Mouse (Mus musculus) MEL (cell line): Measurements from ENCODE around the gene Atp8b2. TPM values are rescaled to one million over a fixed set of nuclear protein-coding genes. Genes with fewer than 3 reads are reported as not detected.

Source experiments
- DNase-seq: peaks from one replicate; pipeline ENCODE4 v3.0.0; 2011; ENCODE audit warnings: low read depth, low spot score
- H3K27ac ChIP-seq: 2 replicates; pipeline ENCODE4 v1.5.1; 2012; ENCODE audit warnings: low read depth, mild to moderate bottlenecking, control low read depth, low read length, moderate library complexity; ENCODE audit not compliant: control insufficient read depth
- H3K27me3 ChIP-seq, 2 experiments: fragments of 150-350 bp in 1 of 2; sonication (generic) in 1 of 2; 2 replicates each; pipeline ENCODE4 v1.6.1; 2012; ENCODE audit warnings: low read length in 2 of 2, mild to moderate bottlenecking in 2 of 2, improper control_type of control experiment in 1 of 2, moderate library complexity in 1 of 2; ENCODE audit not compliant: insufficient read depth in 2 of 2, control insufficient read depth in 1 of 2
- H3K36me3 ChIP-seq, 2 experiments: 2 replicates each; pipeline ENCODE4 v1.6.1; 2012 to 2014; ENCODE audit warnings: low read length in 2 of 2, improper control_type of control experiment in 1 of 2, inconsistent platforms in 1 of 2, mild to moderate bottlenecking in 1 of 2; ENCODE audit not compliant: insufficient read depth in 2 of 2, control insufficient read depth in 1 of 2
- H3K4me1 ChIP-seq, 2 experiments: fragments of 150-350 bp in 1 of 2; sonication (generic) in 1 of 2; 2 replicates each; pipeline ENCODE4 v1.6.1; 2012; ENCODE audit warnings: low read length in 2 of 2, improper control_type of control experiment in 1 of 2, mild to moderate bottlenecking in 1 of 2; ENCODE audit not compliant: insufficient read depth in 2 of 2, control insufficient read depth in 1 of 2
- H3K4me3 ChIP-seq, 2 experiments: fragments of 150-350 bp in 1 of 2; sonication (generic) in 1 of 2; 2 replicates each; pipeline ENCODE4 v1.5.1; 2012; ENCODE audit warnings: low read depth in 2 of 2, low read length in 2 of 2, mild to moderate bottlenecking in 2 of 2, moderate library complexity in 2 of 2, control low read depth in 1 of 2, improper control_type of control experiment in 1 of 2; ENCODE audit not compliant: control insufficient read depth in 1 of 2, insufficient read depth in 1 of 2
- H3K79me2 ChIP-seq: 2 replicates; pipeline ENCODE4 v1.6.1; 2012; ENCODE audit warnings: mild to moderate bottlenecking, low read length, moderate library complexity; ENCODE audit not compliant: control insufficient read depth, poor library complexity, insufficient read depth
- H3K9ac ChIP-seq: 2 replicates; pipeline ENCODE4 v1.6.1; 2012; ENCODE audit warnings: low read depth, mild to moderate bottlenecking, control low read depth, low read length, moderate library complexity; ENCODE audit not compliant: control insufficient read depth, poor library complexity, severe bottlenecking
- H3K9me3 ChIP-seq: fragments of 150-350 bp; sonication (generic); replicated peaks from 2 replicates; pipeline ENCODE4 v1.6.1; 2012; ENCODE audit warnings: mild to moderate bottlenecking, low read length, improper control_type of control experiment, moderate library complexity; ENCODE audit not compliant: insufficient read depth
- BHLHE40 ChIP-seq: IDR thresholded peaks from 2 replicates; pipeline ENCODE4 v1.6.1; 2012; ENCODE audit warnings: low read depth, mild to moderate bottlenecking, inconsistent platforms, low read length, improper control_type of control experiment, borderline replicate concordance
- CHD1 ChIP-seq: IDR thresholded peaks from 2 replicates; pipeline ENCODE4 v1.6.1; 2012; ENCODE audit warnings: low read depth, mild to moderate bottlenecking, inconsistent platforms, low read length, improper control_type of control experiment
- E2F4 ChIP-seq: IDR thresholded peaks from 2 replicates; pipeline ENCODE4 v1.6.1; 2011; ENCODE audit warnings: low read depth, low read length, improper control_type of control experiment, borderline replicate concordance
- ELF1 ChIP-seq: IDR thresholded peaks from 2 replicates; pipeline ENCODE4 v1.6.1; 2014; ENCODE audit warnings: low read depth, mild to moderate bottlenecking, inconsistent platforms, low read length, improper control_type of control experiment, moderate library complexity
- ETS1 ChIP-seq: IDR thresholded peaks from 2 replicates; pipeline ENCODE4 v1.6.1; 2012; ENCODE audit warnings: low read depth, mild to moderate bottlenecking, inconsistent platforms, low read length, improper control_type of control experiment, moderate library complexity
- GABPA ChIP-seq: IDR thresholded peaks from 2 replicates; pipeline ENCODE4 v1.6.1; 2012; ENCODE audit warnings: low read depth, mild to moderate bottlenecking, inconsistent platforms, low read length, improper control_type of control experiment, moderate library complexity
- GATA1 ChIP-seq: IDR thresholded peaks from 2 replicates; pipeline ENCODE4 v1.6.1; 2011; ENCODE audit warnings: low read depth, low read length, improper control_type of control experiment
- MAFK ChIP-seq: IDR thresholded peaks from 2 replicates; pipeline ENCODE4 v1.6.1; 2011; ENCODE audit warnings: low read depth, mild to moderate bottlenecking, low read length, improper control_type of control experiment, borderline replicate concordance
- MAX ChIP-seq: IDR thresholded peaks from 2 replicates; pipeline ENCODE4 v1.6.1; 2011; ENCODE audit warnings: low read length, improper control_type of control experiment
- MAZ ChIP-seq: IDR thresholded peaks from 2 replicates; pipeline ENCODE4 v1.6.1; 2012; ENCODE audit warnings: low read depth, mild to moderate bottlenecking, inconsistent platforms, low read length, improper control_type of control experiment
- MEF2A ChIP-seq: IDR thresholded peaks from 2 replicates; pipeline ENCODE4 v1.6.1; 2014; ENCODE audit warnings: low read depth, mild to moderate bottlenecking, inconsistent platforms, low read length, improper control_type of control experiment; ENCODE audit not compliant: poor library complexity, insufficient replicate concordance, severe bottlenecking; ENCODE audit errors: extremely low read depth
- NELFE ChIP-seq: IDR thresholded peaks from 2 replicates; pipeline ENCODE4 v1.6.1; 2011; ENCODE audit warnings: low read depth, low read length, improper control_type of control experiment
- NRF1 ChIP-seq: IDR thresholded peaks from 2 replicates; pipeline ENCODE4 v1.6.1; 2014; ENCODE audit warnings: low read depth, mild to moderate bottlenecking, inconsistent platforms, low read length, improper control_type of control experiment, moderate library complexity; ENCODE audit not compliant: poor library complexity, insufficient read depth, severe bottlenecking
- POLR2AphosphoS2 ChIP-seq: IDR thresholded peaks from 2 replicates; pipeline ENCODE4 v1.6.1; 2011; ENCODE audit warnings: low read length, improper control_type of control experiment
- POLR2AphosphoS5 ChIP-seq: IDR thresholded peaks from 2 replicates; pipeline ENCODE4 v1.6.1; 2012; ENCODE audit warnings: low read depth, borderline replicate concordance, mild to moderate bottlenecking, inconsistent platforms, low read length, moderate library complexity, mixed read lengths
- RAD21 ChIP-seq: IDR thresholded peaks from 2 replicates; pipeline ENCODE4 v1.6.1; 2011; ENCODE audit warnings: mild to moderate bottlenecking, low read depth, low read length, improper control_type of control experiment
- SIN3A ChIP-seq: IDR thresholded peaks from 2 replicates; pipeline ENCODE4 v1.6.1; 2012; ENCODE audit warnings: low read length, improper control_type of control experiment, inconsistent platforms
- SMC3 ChIP-seq: IDR thresholded peaks from 2 replicates; pipeline ENCODE4 v1.6.1; 2011; ENCODE audit warnings: low read depth, low read length, improper control_type of control experiment
- TAL1 ChIP-seq: IDR thresholded peaks from 2 replicates; pipeline ENCODE4 v1.6.1; 2012; ENCODE audit warnings: mild to moderate bottlenecking, inconsistent platforms, low read length, moderate library complexity, mixed read lengths
- TCF12 ChIP-seq: IDR thresholded peaks from 2 replicates; pipeline ENCODE4 v1.6.1; 2014; ENCODE audit warnings: low read depth, mild to moderate bottlenecking, inconsistent platforms, low read length, improper control_type of control experiment, moderate library complexity
- UBTF ChIP-seq: IDR thresholded peaks from 2 replicates; pipeline ENCODE4 v1.6.1; 2012; ENCODE audit warnings: low read depth, mild to moderate bottlenecking, inconsistent platforms, low read length, improper control_type of control experiment, moderate library complexity, borderline replicate concordance; ENCODE audit not compliant: insufficient read depth
- ZKSCAN1 ChIP-seq: IDR thresholded peaks from 2 replicates; pipeline ENCODE4 v1.6.1; 2012; ENCODE audit warnings: low read depth, mild to moderate bottlenecking, inconsistent platforms, low read length, improper control_type of control experiment, moderate library complexity
- ZNF384 ChIP-seq: IDR thresholded peaks from 2 replicates; pipeline ENCODE4 v1.6.1; 2012; ENCODE audit warnings: low read depth, mild to moderate bottlenecking, inconsistent platforms, low read length, improper control_type of control experiment
- polyA plus RNA-seq, 2 experiments: library from polyadenylated mRNA; stranded (reverse) in 1 of 2; unstranded in 1 of 2; fragments of >175 nt in 1 of 2; fragments of >200 nt in 1 of 2; gene quantifications; 2 replicates each; pipeline versions ENCODE4 v1.2.1 to v1.2.4; 2012; ENCODE audit warnings: low replicate concordance in 2 of 2, low read depth in 1 of 2; ENCODE audit not compliant: insufficient read length in 2 of 2, insufficient read depth in 1 of 2, missing spikeins in 1 of 2
- total RNA-seq: library from RNA; depleted of rRNA; stranded (reverse); fragments of 300-350 nt; gene quantifications from 2 replicates; pipeline ENCODE4 v1.2.3, GENCODE M21; 2012

Atp8b2 gene
- total and polyA plus RNA-seq, 3 experiments = 27.1 to 44.7 TPM; not detected in 1

DNA sequence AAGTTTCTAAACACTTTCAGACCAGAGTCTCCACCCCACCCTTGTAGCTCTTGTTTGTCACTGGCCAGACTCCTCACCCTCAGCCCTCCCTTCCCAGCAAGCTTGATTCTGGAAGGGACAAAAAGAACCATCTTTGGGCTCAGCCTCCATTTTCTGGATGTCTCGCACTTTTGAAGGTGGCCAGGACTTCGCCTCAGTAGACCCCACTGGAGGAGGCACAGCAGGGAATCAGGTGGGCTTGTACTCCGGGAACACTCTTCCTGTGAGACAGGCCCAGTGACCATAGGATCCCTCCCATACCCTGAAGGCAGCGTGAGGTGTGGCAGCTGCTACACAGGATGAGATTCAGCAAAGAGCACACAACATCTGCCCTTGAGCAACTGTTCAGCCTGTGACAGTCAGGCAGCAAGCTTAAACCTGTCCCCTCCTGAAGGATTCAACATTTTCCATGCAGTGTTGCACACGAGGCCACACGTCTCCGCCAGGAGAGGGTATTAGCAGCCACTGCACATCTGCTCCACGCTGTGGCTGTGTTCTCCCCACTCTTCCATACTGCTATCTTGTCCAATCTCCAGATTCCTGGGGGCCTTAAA, 66.0 kb downstream of the Atp8b2 start:
- H3K79me2 ChIP-seq = no peaks in the 10 kb centered on the region
- TF ChIP-seq NRF1 (no peak), NELFE (no peak), BHLHE40 (no peak), RAD21 (no peak), MEF2A (no peak), CHD1 (no peak), MAFK (no peak), MAZ (no peak), GABPA (no peak), TAL1 (no peak), MAX (no peak)
- TF ChIP-seq, all 39 proteins: peak for 0
- H3K9ac ChIP-seq = no peak overlapping the region
- no peaks in the 10 kb centered on the region for H3K27me3 ChIP-seq
- peaks cover 0 to 12% of the 10 kb centered on the region in 2 experiments; a peak in 2 of 4 replicates for H3K36me3 ChIP-seq
- H3K9me3 ChIP-seq = no peaks in the 10 kb centered on the region
- no peak overlapping the region for H3K27ac ChIP-seq
- DNase-seq = no peak
- H3K4me3 ChIP-seq = no peak overlapping the region
- H3K4me1 ChIP-seq = peaks cover 3 to 24% of the 10 kb centered on the region in 2 experiments; a peak in 3 of 4 replicates

DNA sequence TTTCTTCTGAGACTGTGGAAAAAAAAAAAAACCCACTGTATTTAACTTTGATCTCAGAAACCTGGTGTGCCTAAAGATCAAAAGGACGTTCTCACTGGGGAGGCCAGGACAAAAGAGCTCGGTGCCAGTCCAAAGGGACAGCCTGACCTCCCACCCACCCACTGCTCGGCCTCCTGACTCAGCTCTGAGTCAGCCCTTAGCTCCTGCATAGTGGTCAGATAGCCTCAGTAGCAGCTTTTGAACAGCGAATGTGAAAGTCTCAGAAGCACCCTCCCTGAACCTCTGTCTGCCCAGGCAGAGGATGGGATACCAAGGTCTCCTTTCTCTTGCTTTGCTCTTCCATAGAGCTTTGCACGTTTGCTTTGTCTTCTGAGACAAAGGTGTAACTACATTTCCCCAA, 66.7 kb downstream of the Atp8b2 start:
- Histone ChIP-seq H3K9me3 (no peaks in the 10 kb centered on the region), H3K79me2 (no peaks in the 10 kb centered on the region), H3K27ac (no peak overlapping the region), H3K4me1 (peaks cover 4 to 23% of the 10 kb centered on the region in 2 experiments), H3K9ac (no peak overlapping the region), H3K27me3 (no peaks in the 10 kb centered on the region), H3K4me3 (no peak overlapping the region), H3K36me3 (peaks cover 0 to 11% of the 10 kb centered on the region in 2 experiments; a peak in 2 of 4 replicates)
- no peak for DNase-seq
- TF ChIP-seq UBTF = no peak
- no peak for TF ChIP-seq ELF1
- TF ChIP-seq MAX = no peak
- TF ChIP-seq POLR2AphosphoS2 = no peak
- no peak for TF ChIP-seq POLR2AphosphoS5
- TF ChIP-seq TCF12 = no peak
- no peak for TF ChIP-seq E2F4
- TF ChIP-seq RAD21 = no peak
- no peak for TF ChIP-seq GATA1
- no peak for TF ChIP-seq ZNF384
- no peak for TF ChIP-seq TAL1
- no peak for TF ChIP-seq ETS1
- TF ChIP-seq ZKSCAN1 = no peak
- TF ChIP-seq SIN3A = no peak
- no peak for TF ChIP-seq SMC3
